Mouse (Mus musculus) cerebellum, adult 2 months (tissue): ENCODE measurements around the gene Rap2a.

Experiments
- CTCF ChIP-seq: fragments of 200-500 bp; IDR thresholded peaks from 2 replicates; pipeline ENCODE4 v1.5.1; 2011; ENCODE audit warnings: low read depth, mild to moderate bottlenecking, control low read depth, low read length, moderate library complexity, borderline replicate concordance; ENCODE audit not compliant: insufficient read depth
- POLR2A ChIP-seq: fragments of 200-500 bp; IDR thresholded peaks from 2 replicates; pipeline ENCODE4 v1.6.1; 2011; ENCODE audit warnings: low read length, control low read depth, borderline replicate concordance; ENCODE audit not compliant: insufficient read depth

DNA sequence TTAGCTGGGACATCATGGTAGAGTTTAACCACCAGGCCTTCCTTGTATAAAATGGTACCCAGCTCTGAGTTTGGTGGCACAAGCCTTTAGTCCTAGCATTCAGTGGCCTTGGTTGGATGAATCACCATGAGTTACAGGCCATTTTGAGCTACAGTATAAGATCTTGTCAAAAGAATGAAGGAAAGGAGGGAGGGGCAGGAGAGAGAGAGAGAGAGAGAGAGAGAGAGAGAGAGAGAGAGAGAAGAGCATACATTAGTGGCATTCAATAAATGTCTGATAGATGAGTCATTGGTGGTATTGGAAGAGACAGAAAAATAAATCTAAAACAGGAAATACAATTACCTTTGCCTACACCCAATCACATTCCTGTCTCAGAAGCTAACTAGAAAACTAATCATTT, 37.5 kb upstream of the Rap2a start:
- no peak for TF ChIP-seq CTCF
- no peak for TF ChIP-seq POLR2A
